Mouse (Mus musculus): ENCODE results near the gene Ppfia2.

The Ppfia2 gene

DNA sequence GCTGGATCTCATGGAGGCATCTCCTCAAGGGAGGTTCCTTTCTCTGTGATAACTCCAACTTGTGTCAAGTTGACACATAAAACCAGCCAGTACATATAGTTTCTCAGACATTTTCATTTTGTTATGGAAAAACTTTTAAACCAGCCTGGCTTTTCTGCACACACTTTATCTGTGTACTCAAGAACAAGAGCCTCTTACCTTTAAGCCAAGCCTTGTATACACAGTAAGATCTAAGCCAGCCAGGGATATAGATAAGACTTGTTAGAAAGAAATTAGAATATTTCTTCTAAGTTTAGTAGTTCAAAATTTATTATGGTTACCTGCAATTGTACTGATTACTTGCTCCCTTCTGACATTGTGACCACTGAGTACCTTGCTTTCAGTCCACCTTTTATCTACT lies 444.1 kb downstream of the Ppfia2 start:
- DNase-seq (ENCODE audit: low read depth, low spot score) = no peak

GRCm38 (mm10) chr10:106914822-106915221 lies 444.7 kb downstream of the Ppfia2 start:
- no peak for DNase-seq (ENCODE audit: low read depth, low spot score)

- DNase-seq (ENCODE audit: low read depth, low spot score) = no peak
These were observed 454.2 kb downstream of the Ppfia2 start for GRCm38 (mm10) chr10:106924334-106924733.

GRCm38 (mm10) chr10:106924798-106925197 lies 454.7 kb downstream of the Ppfia2 start:
- no peak for DNase-seq (ENCODE audit: low read depth, low spot score)

GRCm38 (mm10) chr10:106928576-106929332 lies 458.6 kb downstream of the Ppfia2 start:
- no peak for DNase-seq (ENCODE audit: low read depth, low spot score)

DNA sequence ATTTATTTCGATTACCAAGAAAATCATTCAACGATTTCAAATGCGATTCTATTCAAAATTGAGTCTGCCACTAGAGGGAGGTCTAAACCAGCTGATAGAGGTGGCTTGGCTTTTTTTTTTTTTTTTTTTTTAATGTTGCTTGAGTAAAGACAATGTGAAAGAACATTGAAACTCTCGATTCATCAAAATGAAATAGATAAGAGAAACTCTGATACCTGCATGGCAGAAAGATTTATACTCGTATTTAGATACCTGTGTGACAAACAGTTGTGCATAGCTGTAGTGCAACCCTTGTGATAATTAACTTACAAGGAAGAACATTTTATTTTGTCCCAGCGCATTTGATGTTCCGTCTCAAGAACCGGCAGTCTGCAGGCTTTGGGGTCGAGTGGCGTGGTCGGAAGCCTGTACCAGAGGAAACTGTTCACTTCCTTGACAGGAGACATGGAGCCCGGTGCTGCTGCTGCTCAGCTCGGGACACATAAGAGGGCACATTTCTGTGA lies 462.5 kb downstream of the Ppfia2 start:
- DNase-seq (ENCODE audit: low read depth, low spot score) = peak; percentile 17

DNA sequence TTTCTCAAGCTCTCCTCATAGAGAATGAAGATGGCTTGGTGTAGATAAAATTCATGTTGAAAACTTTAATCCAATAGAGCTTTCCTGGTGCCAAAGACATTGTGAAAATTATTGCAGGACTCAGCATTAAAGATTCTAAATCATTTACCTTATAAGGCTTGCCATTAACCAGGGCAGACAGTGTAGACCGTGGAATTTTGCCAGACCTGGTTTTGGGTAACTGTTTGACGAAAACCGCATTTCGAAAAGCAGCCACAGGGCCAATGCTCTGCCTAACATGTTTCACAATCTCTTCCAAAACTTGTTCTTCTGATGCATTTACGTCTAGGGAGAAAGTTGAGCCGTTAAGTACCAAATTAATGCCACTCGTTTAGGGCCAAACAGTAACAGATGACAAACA lies 466.9 kb downstream of the Ppfia2 start:
- no peak for DNase-seq (ENCODE audit: low read depth, low spot score)

- no peak for DNase-seq (ENCODE audit: low read depth, low spot score)
These were observed 468.7 kb downstream of the Ppfia2 start for GRCm38 (mm10) chr10:106938851-106939250.

DNA sequence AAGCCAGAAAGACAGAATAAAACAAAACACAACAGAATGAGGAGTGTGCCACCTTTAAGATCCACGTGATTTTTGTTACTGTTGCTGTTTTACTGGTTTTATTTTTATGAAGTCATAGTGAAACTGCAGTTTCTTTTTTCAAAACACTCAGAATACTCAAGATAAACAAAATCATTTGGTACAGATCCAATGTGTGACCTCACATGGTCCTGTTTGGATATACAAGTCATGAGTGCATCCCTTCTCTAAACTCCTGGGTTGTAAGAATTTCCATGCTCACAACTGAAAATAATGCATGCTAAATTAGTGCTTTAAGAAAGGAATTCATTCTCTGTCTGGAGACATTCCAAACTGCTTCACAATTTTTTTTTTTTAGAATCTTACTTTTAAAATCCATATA lies 469.3 kb downstream of the Ppfia2 start:
- no peak for DNase-seq (ENCODE audit: low read depth, low spot score)

- no peak for DNase-seq (ENCODE audit: low read depth, low spot score)
These were observed 471.2 kb downstream of the Ppfia2 start for GRCm38 (mm10) chr10:106941380-106941779.

DNA sequence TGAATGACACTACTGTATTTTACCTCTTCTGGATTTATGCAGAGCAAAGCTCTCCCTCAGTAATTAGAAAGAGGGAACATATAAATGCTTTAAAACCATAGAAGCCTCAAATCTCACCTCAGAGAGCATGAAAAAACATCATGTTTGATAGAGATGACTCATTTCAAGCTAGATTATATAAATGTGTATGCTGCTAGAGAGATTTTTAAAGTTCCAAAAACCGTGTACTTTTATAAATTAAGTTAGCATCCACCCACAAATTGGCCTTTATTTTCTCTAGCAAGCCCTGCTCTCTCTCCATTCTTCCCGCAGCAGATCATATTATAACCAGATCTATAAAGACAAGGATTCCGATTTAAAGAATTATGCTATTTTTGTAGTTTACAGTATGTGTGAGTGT lies 488.9 kb downstream of the Ppfia2 start:
- DNase-seq (ENCODE audit: low read depth, low spot score) = no peak

GRCm38 (mm10) chr10:106975193-106976141 lies 505.3 kb downstream of the Ppfia2 start:
- no peak for DNase-seq (ENCODE audit: low read depth, low spot score)

All from ZHBTc4 (cell line).